Mouse (Mus musculus) hindbrain, embryonic 15.5 days (tissue): ENCODE measurements around the gene Elof1. TPM values are rescaled to one million over a fixed set of nuclear protein-coding genes. Genes with fewer than 3 reads are reported as not detected.

ENCODE experiments used
- microRNA-seq: library from miRNA; unstranded; fragments of <30 nt; microRNA quantifications from one replicate; pipeline ENCODE4, GENCODE M21; 2016
- polyA plus RNA-seq: library from polyadenylated mRNA; unstranded; fragments of >200 nt; fragmentation: Nextera tagmentation; extraction: Ambion mirVana; gene quantifications from 2 replicates; pipeline ENCODE4 v1.2.1, GENCODE M21; 2015

Elof1 gene
- polyA plus RNA-seq, 1 experiment from 2014 or later, result 183 TPM

Small RNA genes within 50 kb of the gene (microRNA-seq; reads per million reads assigned to microRNA genes)
- not detected for gene Mir7084

Other genes with a start within 250 kb of the Elof1 start
- gene Rab3d, start 199.0 kb downstream of the Elof1 start, polyA plus RNA-seq, result 21.1 and 23.0 TPM in 2 replicates
- gene Ccdc159, start 189.7 kb downstream of the Elof1 start, polyA plus RNA-seq, result 8.5 and 11.7 TPM in 2 replicates
- gene Tmem205, start 189.6 kb downstream of the Elof1 start, polyA plus RNA-seq, result 51.7 and 53.8 TPM in 2 replicates
- 95.5 and 119 TPM in 2 replicates for gene Plppr2, start 180.1 kb downstream of the Elof1 start, polyA plus RNA-seq
- 9.1 and 9.3 TPM in 2 replicates for gene Swsap1, start 161.4 kb downstream of the Elof1 start, polyA plus RNA-seq
- 1.3 and 1.9 TPM in 2 replicates for gene Epor, start 153.7 kb downstream of the Elof1 start, polyA plus RNA-seq
- gene Rgl3, start 127.7 kb downstream of the Elof1 start, polyA plus RNA-seq, result 1.2 and 2.2 TPM in 2 replicates
- 4.9 and 5.1 TPM in 2 replicates for gene Ccdc151, start 114.5 kb downstream of the Elof1 start, polyA plus RNA-seq
- 94.9 and 100 TPM in 2 replicates for gene Prkcsh, start 114.4 kb downstream of the Elof1 start, polyA plus RNA-seq
- 97.4 and 104 TPM in 2 replicates for gene Elavl3, start 65.1 kb downstream of the Elof1 start, polyA plus RNA-seq
- gene Gm49318, start 45.9 kb downstream of the Elof1 start, polyA plus RNA-seq, result not detected in 2 replicates
- 17.3 and 19.6 TPM in 2 replicates for gene Zfp653, start 45.8 kb downstream of the Elof1 start, polyA plus RNA-seq
- 56.0 and 63.5 TPM in 2 replicates for gene Ecsit, start 31.7 kb downstream of the Elof1 start, polyA plus RNA-seq
- 1.6 and 2.3 TPM in 2 replicates for gene Cnn1, start 18.0 kb downstream of the Elof1 start, polyA plus RNA-seq
- gene Acp5, start 18.5 kb upstream of the Elof1 start, polyA plus RNA-seq, result 0.44 and 0.97 TPM in 2 replicates
- gene Pigyl, start 39.7 kb upstream of the Elof1 start, polyA plus RNA-seq, result 85.3 and 86.0 TPM in 2 replicates
- gene Zfp872, start 70.9 kb upstream of the Elof1 start, polyA plus RNA-seq, result 0.58 and 0.79 TPM in 2 replicates
- 9.3 and 11.2 TPM in 2 replicates for gene Zfp809, start 108.5 kb upstream of the Elof1 start, polyA plus RNA-seq
- gene Zfp599, start 142.7 kb upstream of the Elof1 start, polyA plus RNA-seq, result 7.4 and 7.7 TPM in 2 replicates
- gene Zfp810, start 190.5 kb upstream of the Elof1 start, polyA plus RNA-seq, result 27.8 and 29.0 TPM in 2 replicates